Mouse (Mus musculus) intestine, postnatal 0 days (tissue): ENCODE data around the gene Scn3a. TPM values are rescaled to one million over a fixed set of nuclear protein-coding genes. Genes with fewer than 3 reads are reported as not detected.

Source experiments
- ATAC-seq: fragments of 200-750 bp; cut with Nextera tagmentation; 2 replicates; pipeline ENCODE4 v1.8.0; 2017; ENCODE audit warnings: mild to moderate bottlenecking, moderate TSS enrichment, moderate library complexity
- H3K27ac ChIP-seq: fragments of 300-500 bp; sonication (generic); 2 replicates; pipeline ENCODE4 v1.5.1; 2014; ENCODE audit warnings: mild to moderate bottlenecking, low read depth, low read length, moderate library complexity
- H3K27me3 ChIP-seq: fragments of 300-500 bp; sonication (generic); replicated peaks from 2 replicates; pipeline ENCODE4 v1.6.1; 2014; ENCODE audit warnings: low read length, mixed read lengths; ENCODE audit not compliant: control insufficient read depth, insufficient read depth
- H3K36me3 ChIP-seq: fragments of 300-500 bp; sonication (generic); 2 replicates; pipeline ENCODE4 v1.6.1; 2014; ENCODE audit warnings: mild to moderate bottlenecking, moderate library complexity; ENCODE audit not compliant: control insufficient read depth, insufficient read depth
- H3K4me1 ChIP-seq: fragments of 300-500 bp; sonication (generic); replicated peaks from 2 replicates; pipeline ENCODE4 v1.6.1; 2014; ENCODE audit warnings: antibody characterized with exemption, low read length, mixed read lengths; ENCODE audit not compliant: control insufficient read depth, insufficient read depth
- H3K4me2 ChIP-seq: fragments of 300-500 bp; sonication (generic); replicated peaks from 2 replicates; pipeline ENCODE4 v1.6.1; 2014; ENCODE audit warnings: low read depth, mild to moderate bottlenecking, moderate library complexity
- H3K4me3 ChIP-seq: fragments of 300-500 bp; sonication (generic); 2 replicates; pipeline ENCODE4 v1.5.1; 2014; ENCODE audit warnings: low read depth, low read length
- H3K9ac ChIP-seq: fragments of 300-500 bp; sonication (generic); 2 replicates; pipeline ENCODE4 v1.6.1; 2014; ENCODE audit warnings: mild to moderate bottlenecking, low read depth, low read length
- H3K9me3 ChIP-seq: fragments of 300-500 bp; sonication (generic); 2 replicates; pipeline ENCODE4 v1.6.1; 2016; ENCODE audit warnings: mixed run types; ENCODE audit not compliant: control insufficient read depth
- CTCF ChIP-seq: sonication (generic); IDR thresholded peaks from 2 replicates; pipeline ENCODE4 v1.5.1; 2016; ENCODE audit warnings: low read depth, mild to moderate bottlenecking, control low read depth, antibody characterized with exemption, moderate library complexity
- WGBS: fragments of 180-500 bp; shearing (Covaris S2); extraction: QIAGEN DNeasy Blood & Tissue Kit; methylation state at CpG from one replicate; pipeline ENCODE4 v1.1.7; 2014; 5-methylcytosine and 5-hydroxymethylcytosine counted together
- polyA plus RNA-seq: library from polyadenylated mRNA; unstranded; fragments of >200 nt; fragmentation: Nextera tagmentation; extraction: Ambion mirVana; gene quantifications from 2 replicates; pipeline ENCODE4 v1.2.1, GENCODE M21; 2015

Gene Scn3a
- polyA plus RNA-seq, 1 experiment from 2014 or later, result 1.1 TPM

GRCm38 (mm10) chr2:65548665-65549064 lies 18.8 kb downstream of the Scn3a start:
- Histone ChIP-seq H3K9me3 (no peaks in the 10 kb centered on the region), H3K9ac (no peak overlapping the region), H3K27me3 (no peaks in the 10 kb centered on the region), H3K4me2 (no peak overlapping the region), H3K27ac (no peak overlapping the region), H3K4me1 (no peaks in the 10 kb centered on the region), H3K4me3 (no peak overlapping the region), H3K36me3 (no peaks in the 10 kb centered on the region)
- no peak for TF ChIP-seq CTCF
- no peak for ATAC-seq
- WGBS, result 85% methylated on average over 6 of the region's 6 CpGs

DNA sequence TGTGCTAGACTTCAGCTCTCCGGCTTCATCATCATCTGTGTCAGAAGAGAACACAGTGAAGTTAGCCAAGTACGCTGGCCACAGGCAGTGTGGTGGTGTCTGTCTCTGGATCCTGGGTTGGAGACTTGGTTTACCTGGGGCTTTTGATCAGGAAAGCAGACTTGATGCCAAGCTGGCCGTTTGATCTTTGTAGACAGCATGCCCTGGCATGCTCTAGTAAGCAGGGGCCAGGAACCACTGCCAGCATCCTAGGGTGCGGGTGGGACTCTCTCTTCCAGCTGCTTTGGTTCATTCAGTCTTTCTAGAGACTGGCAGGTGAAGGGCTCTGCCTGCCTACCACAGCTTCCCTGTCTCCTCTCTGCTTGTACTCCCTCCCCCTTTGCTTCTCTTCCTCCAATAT lies 20.1 kb downstream of the Scn3a start:
- H3K4me2 ChIP-seq, result no peak overlapping the region
- no peaks in the 10 kb centered on the region for H3K27me3 ChIP-seq
- H3K4me1 ChIP-seq, result no peaks in the 10 kb centered on the region
- no peaks in the 10 kb centered on the region for H3K36me3 ChIP-seq
- ATAC-seq, result no peak
- WGBS, result 75% methylated on average over 4 of the region's 4 CpGs
- no peak for TF ChIP-seq CTCF
- no peak overlapping the region for H3K4me3 ChIP-seq
- no peaks in the 10 kb centered on the region for H3K9me3 ChIP-seq
- no peak overlapping the region for H3K9ac ChIP-seq
- no peak overlapping the region for H3K27ac ChIP-seq

DNA sequence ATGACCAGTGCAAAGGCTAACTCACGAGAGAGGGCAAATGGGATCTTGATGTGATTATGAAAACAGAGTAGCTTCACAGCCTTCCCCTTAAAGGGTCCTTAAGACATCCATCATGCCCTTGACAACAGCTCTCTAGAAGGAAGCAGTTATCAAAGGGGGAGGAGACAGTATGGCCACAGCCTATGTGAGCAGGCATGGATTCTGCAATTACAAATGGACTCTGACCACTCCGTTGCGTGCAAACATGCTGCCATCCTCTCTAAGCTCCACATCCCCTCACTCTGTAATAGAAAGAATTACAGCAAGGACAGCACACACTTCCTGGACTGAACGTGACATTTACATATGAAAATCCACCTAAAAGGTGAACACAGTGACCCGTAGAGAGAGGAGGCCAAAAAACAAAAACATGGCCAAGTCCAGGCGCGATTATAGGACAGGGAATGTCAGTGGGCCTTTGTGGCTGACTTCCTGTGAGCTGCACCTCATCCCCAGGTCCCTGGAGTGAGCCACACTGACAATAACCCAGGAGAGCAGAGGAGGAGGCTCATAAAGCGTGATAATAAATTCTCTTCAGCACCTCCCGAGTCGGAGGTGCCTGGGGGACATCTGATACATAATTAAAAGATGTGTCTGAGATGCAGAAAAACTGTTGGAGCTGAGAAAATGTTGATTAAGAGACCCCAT lies 24.4 kb downstream of the Scn3a start:
- Histone ChIP-seq H3K36me3 (no peaks in the 10 kb centered on the region), H3K4me2 (no peak overlapping the region), H3K9me3 (no peaks in the 10 kb centered on the region), H3K4me1 (no peaks in the 10 kb centered on the region), H3K27me3 (no peaks in the 10 kb centered on the region), H3K27ac (no peak overlapping the region), H3K4me3 (no peak overlapping the region), H3K9ac (no peak overlapping the region)
- no peak for TF ChIP-seq CTCF
- no peak for ATAC-seq
- 53% methylated on average over 10 of the region's 10 CpGs for WGBS

DNA sequence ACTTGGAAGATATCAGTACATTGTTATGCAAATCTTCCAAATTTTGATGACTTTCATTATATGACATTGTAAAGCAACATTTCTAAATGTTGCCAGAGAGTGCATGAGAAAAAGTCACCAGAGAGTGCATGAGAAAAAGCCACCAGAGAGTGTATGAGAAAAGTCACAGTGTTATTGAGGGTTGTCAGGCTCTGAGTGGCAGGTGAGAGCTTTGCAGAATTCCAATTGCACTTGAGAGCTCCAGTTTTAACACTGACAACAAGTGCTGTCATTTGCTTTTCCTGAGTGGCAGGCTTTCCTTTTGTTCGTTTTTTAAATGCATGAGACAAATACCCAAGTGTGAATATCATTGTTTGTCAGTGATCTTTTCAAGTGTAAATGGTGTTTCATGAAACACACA lies 25.6 kb downstream of the Scn3a start:
- no peak for ATAC-seq
- TF ChIP-seq CTCF, result no peak
- Histone ChIP-seq H3K36me3 (no peaks in the 10 kb centered on the region), H3K9ac (no peak overlapping the region), H3K27ac (no peak overlapping the region), H3K4me3 (no peak overlapping the region), H3K27me3 (no peaks in the 10 kb centered on the region), H3K9me3 (no peaks in the 10 kb centered on the region), H3K4me2 (no peak overlapping the region), H3K4me1 (no peaks in the 10 kb centered on the region)
- WGBS, result 81% methylated on average over 1 of the region's 1 CpGs

- Histone ChIP-seq H3K9me3 (no peaks in the 10 kb centered on the region), H3K27ac (no peak overlapping the region), H3K4me2 (no peak overlapping the region), H3K27me3 (no peaks in the 10 kb centered on the region), H3K36me3 (no peaks in the 10 kb centered on the region), H3K9ac (no peak overlapping the region), H3K4me1 (no peaks in the 10 kb centered on the region), H3K4me3 (no peak overlapping the region)
- ATAC-seq, result no peak
- no peak for TF ChIP-seq CTCF
- 46% methylated on average over 5 of the region's 5 CpGs for WGBS
Observed at GRCm38 (mm10) chr2:65538436-65538835, 29.0 kb downstream of the Scn3a start.

DNA sequence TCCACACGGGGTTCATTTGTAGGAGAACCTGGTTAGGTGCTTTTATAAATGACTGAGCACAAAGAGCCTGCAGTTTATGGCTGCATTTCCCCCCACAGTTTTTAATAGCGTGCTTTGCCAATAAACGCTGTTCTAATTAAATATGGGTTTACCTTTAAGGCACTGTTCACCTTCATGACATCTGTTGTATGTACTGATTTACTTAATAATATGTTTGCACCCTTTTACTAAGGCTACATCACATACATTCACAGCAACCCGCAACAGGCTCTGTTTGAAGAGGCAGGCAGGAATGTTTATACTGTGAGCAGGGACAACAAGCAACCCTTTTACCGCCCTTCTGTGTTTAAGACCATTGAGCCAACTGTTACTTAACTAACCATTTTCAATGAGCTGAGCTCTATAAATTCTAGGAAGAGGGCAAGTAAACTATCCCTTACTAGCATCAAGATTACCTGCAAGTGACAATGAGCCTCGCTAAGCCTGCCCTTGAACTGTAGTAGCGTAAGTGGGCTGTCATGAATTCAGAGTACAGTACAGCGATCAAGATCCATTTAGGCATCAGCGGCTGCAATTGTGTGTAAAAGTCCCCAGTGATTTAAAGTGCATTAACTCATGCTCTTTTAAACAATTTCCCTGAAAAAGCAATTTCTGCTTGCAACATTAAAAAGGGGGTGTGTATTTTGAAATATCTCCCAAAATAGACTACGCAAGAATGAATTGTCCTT lies 35.1 kb downstream of the Scn3a start:
- TF ChIP-seq CTCF, result no peak

More for the DNA sequence above, 35.1 kb downstream of the Scn3a start:
- H3K4me3 ChIP-seq, result no peak overlapping the region
- H3K27ac ChIP-seq, result no peak overlapping the region
- no peak overlapping the region for H3K4me2 ChIP-seq
- no peaks in the 10 kb centered on the region for H3K27me3 ChIP-seq
- H3K36me3 ChIP-seq, result no peaks in the 10 kb centered on the region
- WGBS, result 65% methylated on average over 10 of the region's 10 CpGs
- H3K9ac ChIP-seq, result no peak overlapping the region
- ATAC-seq, result no peak
- no peaks in the 10 kb centered on the region for H3K9me3 ChIP-seq
- no peaks in the 10 kb centered on the region for H3K4me1 ChIP-seq
